Mouse (Mus musculus) neural tube, embryonic 14.5 days (tissue): Measurements from ENCODE around the gene Klhdc4. TPM values are rescaled to one million over a fixed set of nuclear protein-coding genes. Genes with fewer than 3 reads are reported as not detected.

Source experiments
- ATAC-seq: fragments of 200-750 bp; cut with Nextera tagmentation; 2 replicates; pipeline ENCODE4 v1.8.0; 2017; ENCODE audit warnings: low read depth, mild to moderate bottlenecking, moderate TSS enrichment, moderate library complexity
- H3K27ac ChIP-seq: fragments of 300-500 bp; sonication (generic); 2 replicates; pipeline ENCODE4 v1.5.1; 2014; ENCODE audit warnings: low read depth, mild to moderate bottlenecking, control low read depth, low read length, moderate library complexity, mixed read lengths
- H3K27me3 ChIP-seq: fragments of 300-500 bp; sonication (generic); 2 replicates; pipeline ENCODE4 v1.6.1; 2014; ENCODE audit warnings: low read length; ENCODE audit not compliant: control insufficient read depth, insufficient read depth
- H3K36me3 ChIP-seq: fragments of 300-500 bp; sonication (generic); 2 replicates; pipeline ENCODE4 v1.6.1; 2014; ENCODE audit warnings: low read length, mixed read lengths; ENCODE audit not compliant: control insufficient read depth, insufficient read depth
- H3K4me1 ChIP-seq: fragments of 300-500 bp; sonication (generic); 2 replicates; pipeline ENCODE4 v1.6.1; 2014; ENCODE audit warnings: low read length; ENCODE audit not compliant: control insufficient read depth, insufficient read depth
- H3K4me2 ChIP-seq: fragments of 300-500 bp; sonication (generic); 2 replicates; pipeline ENCODE4 v1.6.1; 2014; ENCODE audit warnings: mild to moderate bottlenecking, low read depth, low read length, control low read depth
- H3K4me3 ChIP-seq: fragments of 300-500 bp; sonication (generic); 2 replicates; pipeline ENCODE4 v1.5.1; 2014; ENCODE audit warnings: low read depth, low read length, control low read depth, mixed read lengths
- H3K9ac ChIP-seq: fragments of 300-500 bp; sonication (generic); replicated peaks from 2 replicates; pipeline ENCODE4 v1.6.1; 2014; ENCODE audit warnings: low read depth, mild to moderate bottlenecking, control low read depth, low read length, mixed read lengths
- H3K9me3 ChIP-seq: fragments of 300-500 bp; sonication (generic); 2 replicates; pipeline ENCODE4 v1.6.1; 2016; ENCODE audit warnings: low read length; ENCODE audit not compliant: control insufficient read depth
- WGBS: fragments of 180-500 bp; shearing (Covaris S2); extraction: QIAGEN DNeasy Blood & Tissue Kit; methylation state at CpG from one replicate; pipeline ENCODE4 v1.1.7; 2014; 5-methylcytosine and 5-hydroxymethylcytosine counted together
- polyA plus RNA-seq: library from polyadenylated mRNA; unstranded; fragments of >200 nt; fragmentation: Nextera tagmentation; extraction: Ambion mirVana; gene quantifications from 2 replicates; pipeline ENCODE4 v1.2.1, GENCODE M21; 2014

Klhdc4 gene
- polyA plus RNA-seq, 1 experiment from 2014 or later: 43.7 TPM

DNA sequence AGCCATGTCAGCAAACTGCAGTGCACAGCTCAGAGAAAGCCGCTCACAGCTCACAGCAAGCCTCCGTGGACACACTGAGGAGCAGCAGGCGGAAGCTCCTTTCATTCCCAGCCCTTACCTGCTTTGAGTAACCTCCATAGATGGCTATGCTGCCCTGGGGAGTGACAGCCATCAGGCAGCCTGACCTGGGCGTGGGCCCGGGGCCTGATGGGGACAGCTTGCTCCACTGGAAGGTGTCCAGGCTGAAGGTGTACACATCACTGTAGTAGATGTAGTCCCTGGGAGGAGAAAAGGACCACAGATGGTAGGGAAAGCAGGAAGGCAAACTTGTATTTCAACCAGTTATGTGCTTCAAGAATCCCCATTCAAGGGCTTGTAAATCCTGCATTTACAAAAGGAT is 24.5 kb downstream of the Klhdc4 start:
- Histone ChIP-seq H3K4me3 (no peak overlapping the region), H3K4me1 (no peaks in the 10 kb centered on the region), H3K27ac (no peak overlapping the region), H3K9ac (no peak overlapping the region), H3K4me2 (no peak overlapping the region), H3K36me3 (peaks cover 25% of the 10 kb centered on the region; the same call in 1 of the 2 replicates), H3K27me3 (no peaks in the 10 kb centered on the region), H3K9me3 (no peaks in the 10 kb centered on the region)
- ATAC-seq: no peak
- 96% methylated on average over 5 of the region's 5 CpGs for WGBS

DNA sequence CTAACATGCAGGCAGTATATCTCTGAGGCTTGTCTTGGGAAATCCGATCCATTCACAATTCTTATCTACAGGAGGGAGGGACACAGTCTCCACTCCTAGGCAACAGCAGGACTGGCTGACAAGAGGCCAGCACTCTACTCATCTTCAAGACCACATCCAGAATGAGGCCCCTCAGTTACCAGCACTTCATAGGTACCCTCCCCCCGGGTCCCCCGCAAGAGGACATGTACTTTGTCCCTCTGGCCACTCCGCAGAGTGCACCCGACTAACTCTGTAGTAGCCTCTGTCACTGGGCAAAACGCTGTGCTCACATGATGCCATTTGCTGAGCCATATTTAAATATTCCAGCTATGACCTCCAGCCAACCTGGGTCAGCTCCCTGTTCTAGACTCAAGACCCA is 31.0 kb downstream of the Klhdc4 start:
- 94% methylated on average over 6 of the region's 6 CpGs for WGBS
- H3K9me3 ChIP-seq: no peaks in the 10 kb centered on the region
- no peak overlapping the region for H3K4me3 ChIP-seq
- H3K4me2 ChIP-seq: no peak overlapping the region
- ATAC-seq: no peak
- H3K36me3 ChIP-seq: peaks cover 42% of the 10 kb centered on the region
- no peak overlapping the region for H3K27ac ChIP-seq
- H3K27me3 ChIP-seq: no peaks in the 10 kb centered on the region
- no peak overlapping the region for H3K9ac ChIP-seq
- no peaks in the 10 kb centered on the region for H3K4me1 ChIP-seq

DNA sequence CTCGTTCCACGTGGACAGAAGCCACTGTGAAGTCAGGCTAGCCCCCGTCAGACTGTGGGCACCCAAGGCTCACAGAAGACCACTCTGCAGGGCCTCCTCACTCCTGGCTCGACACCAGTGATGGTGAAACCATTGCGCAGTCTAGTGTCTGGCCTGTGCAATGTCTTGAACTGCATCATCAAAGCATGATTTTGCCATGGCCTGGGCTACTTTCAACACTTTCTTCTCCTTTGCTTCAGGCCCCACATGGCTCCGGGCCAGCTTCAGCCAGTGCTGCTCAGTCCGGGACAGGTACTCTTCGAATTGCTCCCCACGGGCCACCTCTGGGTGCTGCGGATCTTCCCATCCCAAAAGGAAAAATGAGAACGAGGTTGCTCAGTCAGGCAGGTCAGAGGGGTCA is 33.0 kb downstream of the Klhdc4 start:
- peaks cover 42% of the 10 kb centered on the region for H3K36me3 ChIP-seq
- WGBS: 95% methylated on average over 11 of the region's 11 CpGs
- no peaks in the 10 kb centered on the region for H3K27me3 ChIP-seq

DNA sequence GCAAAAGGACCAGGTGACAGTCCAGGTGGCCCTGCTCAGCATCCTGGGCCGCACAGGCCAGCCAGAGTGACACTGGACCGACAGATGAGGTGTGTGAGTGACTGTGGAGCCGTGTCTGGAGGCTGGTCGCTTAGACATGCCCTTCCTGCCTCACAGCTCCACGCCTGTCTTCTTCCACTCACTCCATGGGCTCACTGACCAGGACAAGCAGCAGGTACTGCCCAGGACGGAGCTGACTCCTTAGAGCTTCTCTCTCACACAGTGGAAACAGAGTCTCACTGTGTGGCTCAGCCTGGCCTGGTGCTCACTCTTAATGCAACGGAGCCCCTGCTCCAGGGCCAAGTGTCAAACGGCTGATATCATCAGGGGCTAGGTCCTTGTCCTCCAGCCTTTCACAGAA is 33.9 kb downstream of the Klhdc4 start:
- Histone ChIP-seq H3K27me3 (no peaks in the 10 kb centered on the region), H3K4me1 (no peaks in the 10 kb centered on the region), H3K4me2 (no peak overlapping the region), H3K9me3 (no peaks in the 10 kb centered on the region), H3K9ac (no peak overlapping the region), H3K36me3 (peaks cover 36% of the 10 kb centered on the region), H3K27ac (no peak overlapping the region), H3K4me3 (no peak overlapping the region)
- no peak for ATAC-seq
- WGBS: 94% methylated on average over 8 of the region's 8 CpGs

More for the DNA sequence above, 33.0 kb downstream of the Klhdc4 start:
- Histone ChIP-seq H3K4me2 (no peak overlapping the region), H3K9me3 (no peaks in the 10 kb centered on the region), H3K4me1 (no peaks in the 10 kb centered on the region), H3K4me3 (no peak overlapping the region), H3K27ac (no peak overlapping the region), H3K9ac (no peak overlapping the region)
- no peak for ATAC-seq

DNA sequence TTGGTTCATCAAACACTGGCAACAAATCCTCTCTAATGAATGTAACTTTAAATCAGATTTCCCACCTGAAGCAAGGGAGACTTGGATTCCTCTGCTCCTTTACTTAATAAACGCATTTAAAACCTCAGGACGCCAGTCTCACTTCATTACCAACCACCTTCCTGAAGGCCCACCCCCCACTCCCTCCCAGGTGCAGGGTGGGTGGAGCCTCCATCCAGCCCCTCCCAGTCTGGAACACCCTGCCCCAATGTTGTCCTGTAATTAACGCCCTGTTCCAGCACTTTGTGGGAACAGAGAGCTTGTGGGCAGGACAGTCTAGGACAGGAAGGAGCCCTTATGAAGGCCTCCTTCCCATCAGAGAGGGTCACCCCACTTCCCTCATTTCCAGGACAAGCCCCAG is 35.2 kb downstream of the Klhdc4 start:
- WGBS: 60% methylated on average over 3 of the region's 3 CpGs
- peaks cover 38% of the 10 kb centered on the region for H3K36me3 ChIP-seq
- ATAC-seq: no peak

DNA sequence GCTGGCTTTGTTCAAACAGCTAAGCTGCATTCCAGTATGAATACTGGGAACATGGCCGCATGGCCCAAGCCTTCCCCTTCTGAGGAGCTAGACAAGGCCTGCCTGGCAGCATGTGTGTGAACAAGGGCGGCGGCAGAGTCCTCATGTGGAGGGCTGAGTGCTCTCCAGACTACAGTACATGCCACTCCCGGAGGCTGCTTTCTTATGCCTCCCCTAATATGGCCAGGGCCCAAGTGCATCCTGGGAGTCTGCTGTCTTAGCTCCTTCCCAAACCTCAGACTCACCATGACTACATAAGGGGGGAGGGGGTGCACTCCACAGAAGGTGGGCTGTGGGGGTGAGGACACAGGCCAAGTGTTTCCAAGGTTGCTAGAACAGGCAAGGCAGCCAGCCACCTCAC is 36.7 kb downstream of the Klhdc4 start:
- H3K4me3 ChIP-seq: no peak overlapping the region
- no peaks in the 10 kb centered on the region for H3K9me3 ChIP-seq
- WGBS: 87% methylated on average over 4 of the region's 4 CpGs
- no peak for ATAC-seq
- no peak overlapping the region for H3K9ac ChIP-seq
- no peaks in the 10 kb centered on the region for H3K4me1 ChIP-seq
- peaks cover 30% of the 10 kb centered on the region for H3K36me3 ChIP-seq
- H3K27me3 ChIP-seq: no peaks in the 10 kb centered on the region
- H3K27ac ChIP-seq: no peak overlapping the region
- no peak overlapping the region for H3K4me2 ChIP-seq

More for the DNA sequence above, 35.2 kb downstream of the Klhdc4 start:
- Histone ChIP-seq H3K9ac (no peak overlapping the region), H3K27me3 (no peaks in the 10 kb centered on the region), H3K4me3 (no peak overlapping the region), H3K27ac (no peak overlapping the region), H3K9me3 (no peaks in the 10 kb centered on the region), H3K4me2 (no peak overlapping the region), H3K4me1 (no peaks in the 10 kb centered on the region)

DNA sequence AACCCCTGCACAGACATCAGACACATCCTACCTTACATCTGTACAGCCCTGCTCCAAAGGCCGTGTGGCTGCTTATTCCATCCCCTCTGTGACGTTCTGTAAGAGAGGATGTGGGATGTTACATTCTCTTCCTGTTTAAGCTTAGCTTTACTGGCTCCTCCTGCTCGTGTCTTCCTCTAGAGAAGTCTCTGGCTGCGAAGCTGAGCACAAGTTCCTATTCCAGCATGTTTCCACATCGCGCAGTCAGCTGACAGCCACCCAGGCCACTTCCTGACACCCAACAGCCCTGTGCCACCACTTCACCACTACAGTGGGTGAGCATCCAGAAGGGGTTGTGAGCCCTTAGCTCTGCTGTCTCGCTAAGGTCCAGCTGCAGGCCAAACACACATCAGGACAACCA is 37.2 kb downstream of the Klhdc4 start:
- no peak overlapping the region for H3K27ac ChIP-seq
- H3K4me3 ChIP-seq: no peak overlapping the region
- no peak overlapping the region for H3K9ac ChIP-seq
- no peak overlapping the region for H3K4me2 ChIP-seq
- WGBS: 81% methylated on average over 7 of the region's 7 CpGs
- H3K9me3 ChIP-seq: no peaks in the 10 kb centered on the region
- H3K27me3 ChIP-seq: no peaks in the 10 kb centered on the region
- no peaks in the 10 kb centered on the region for H3K4me1 ChIP-seq
- no peak for ATAC-seq
- peaks cover 30% of the 10 kb centered on the region for H3K36me3 ChIP-seq

DNA sequence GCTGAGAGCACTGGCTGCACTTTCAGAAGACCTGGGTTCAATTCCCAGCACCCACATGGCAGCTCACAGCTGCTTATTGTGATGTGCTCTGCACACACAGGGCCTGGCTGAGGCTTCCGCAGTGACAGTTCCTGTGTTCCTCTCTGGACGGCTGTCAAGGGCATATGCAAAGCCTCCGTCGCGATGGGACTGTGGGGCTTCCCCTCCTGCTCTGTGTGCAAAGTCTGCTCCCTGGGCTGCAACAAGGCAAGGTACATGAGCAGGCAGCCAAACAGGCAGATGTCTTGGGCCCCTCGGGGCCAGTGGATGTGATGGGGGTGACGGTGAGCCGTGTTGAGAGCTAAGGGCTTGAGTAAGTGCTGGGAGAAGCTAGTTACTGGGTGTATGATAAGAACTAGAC is 40.6 kb downstream of the Klhdc4 start:
- Histone ChIP-seq H3K27me3 (no peaks in the 10 kb centered on the region), H3K36me3 (peaks cover 4% of the 10 kb centered on the region; the same call in 1 of the 2 replicates), H3K9ac (no peak overlapping the region), H3K4me3 (no peak overlapping the region), H3K4me2 (no peak overlapping the region), H3K9me3 (no peaks in the 10 kb centered on the region), H3K4me1 (no peaks in the 10 kb centered on the region), H3K27ac (no peak overlapping the region)
- ATAC-seq: no peak
- 84% methylated on average over 8 of the region's 8 CpGs for WGBS

DNA sequence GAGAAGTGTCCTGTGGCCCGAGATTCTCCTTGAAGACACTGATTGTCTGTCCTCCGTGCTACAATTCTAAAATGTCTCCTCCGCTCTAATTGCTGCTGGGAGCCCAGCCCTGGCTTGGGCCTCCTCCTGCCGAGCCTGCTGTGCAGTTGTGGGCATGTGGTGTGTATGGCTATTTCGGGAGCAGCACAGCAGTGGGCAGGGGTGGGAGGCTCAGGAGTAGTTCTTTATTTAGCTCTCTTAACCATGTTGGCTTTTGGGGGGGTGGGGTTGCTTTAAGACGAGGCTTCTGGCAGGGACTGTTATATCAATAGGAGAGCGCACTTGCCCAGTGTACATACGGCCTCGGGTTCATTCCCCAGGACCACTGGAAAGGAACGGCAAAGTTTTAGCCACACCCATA is 42.8 kb downstream of the Klhdc4 start:
- no peak for ATAC-seq
- 66% methylated on average over 10 of the region's 10 CpGs for WGBS

DNA sequence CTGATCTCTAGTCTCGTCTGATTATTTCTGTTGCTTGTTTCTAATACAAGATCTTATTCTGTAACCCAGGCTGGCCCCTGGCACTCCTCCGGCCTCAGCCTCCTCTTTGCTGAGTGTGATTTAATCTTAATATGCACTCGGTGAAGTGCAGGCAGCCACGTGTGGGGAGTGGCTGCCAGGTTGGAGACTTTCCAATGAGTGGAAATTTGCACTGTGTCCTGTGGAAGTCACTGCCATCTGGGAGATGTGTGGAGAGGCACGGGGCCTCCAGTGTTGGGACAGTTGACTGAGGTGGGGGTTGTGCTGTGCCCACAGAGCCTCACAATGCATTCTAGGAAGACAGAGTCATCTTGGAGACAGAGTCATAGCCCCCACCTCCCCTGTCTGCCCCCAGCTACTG is 46.9 kb downstream of the Klhdc4 start:
- Histone ChIP-seq H3K4me2 (no peak overlapping the region), H3K27me3 (no peaks in the 10 kb centered on the region), H3K4me3 (no peak overlapping the region), H3K9ac (no peak overlapping the region), H3K4me1 (no peaks in the 10 kb centered on the region), H3K27ac (no peak overlapping the region), H3K9me3 (no peaks in the 10 kb centered on the region), H3K36me3 (no peaks in the 10 kb centered on the region; the same call in 1 of the 2 replicates)
- no peak for ATAC-seq
- 83% methylated on average over 5 of the region's 5 CpGs for WGBS

More for the DNA sequence above, 42.8 kb downstream of the Klhdc4 start:
- Histone ChIP-seq H3K27me3 (no peaks in the 10 kb centered on the region), H3K27ac (no peak overlapping the region), H3K4me1 (no peaks in the 10 kb centered on the region), H3K36me3 (peaks cover 4% of the 10 kb centered on the region; the same call in 1 of the 2 replicates), H3K4me3 (no peak overlapping the region), H3K9ac (no peak overlapping the region), H3K4me2 (no peak overlapping the region), H3K9me3 (no peaks in the 10 kb centered on the region)
